Mouse (Mus musculus) liver, embryonic 14.5 days (tissue): ENCODE results near the gene Mrrf. TPM values are rescaled to one million over a fixed set of nuclear protein-coding genes. Genes with fewer than 3 reads are reported as not detected.
"Not testable (repeated sequence)": the region's sequence is repeated elsewhere in the genome, so short reads cannot be mapped to it uniquely, and the experiment has no call there.

Source experiments
- ATAC-seq: fragments of 200-750 bp; cut with Nextera tagmentation; 2 replicates; pipeline ENCODE4 v1.8.0; 2017; ENCODE audit warnings: moderate number of reproducible peaks, mild to moderate bottlenecking, moderate library complexity; ENCODE audit not compliant: insufficient read depth
- DNase-seq, 3 experiments: peaks; one replicate each; pipeline ENCODE4 v3.0.0-alpha.2; 2012 to 2013; ENCODE audit warnings: low read depth in 3 of 3, low spot score in 3 of 3
- H3K27ac ChIP-seq: fragments of 300-500 bp; sonication (generic); 2 replicates; pipeline ENCODE4 v1.5.1; 2014; ENCODE audit warnings: moderate library complexity, mild to moderate bottlenecking, control low read depth, inconsistent platforms
- H3K27me3 ChIP-seq: fragments of 300-500 bp; sonication (generic); 2 replicates; pipeline ENCODE4 v1.6.1; 2014; ENCODE audit warnings: mild to moderate bottlenecking, low read length, moderate library complexity; ENCODE audit not compliant: control insufficient read depth, insufficient read depth
- H3K36me3 ChIP-seq: fragments of 300-500 bp; sonication (generic); replicated peaks from 2 replicates; pipeline ENCODE4 v1.6.1; 2014; ENCODE audit warnings: low read depth; ENCODE audit not compliant: control insufficient read depth, insufficient read depth
- H3K4me1 ChIP-seq, 2 experiments: fragments of 200-500 bp in 1 of 2; fragments of 300-500 bp in 1 of 2; sonication (generic) in 1 of 2; replicated peaks; 2 replicates each; pipeline ENCODE4 v1.6.1; 2012 to 2014; ENCODE audit warnings: antibody characterized with exemption in 1 of 2, inconsistent platforms in 1 of 2, low read length in 1 of 2; ENCODE audit not compliant: control insufficient read depth in 2 of 2, insufficient read depth in 2 of 2
- H3K4me2 ChIP-seq: fragments of 300-500 bp; sonication (generic); 2 replicates; pipeline ENCODE4 v1.6.1; 2014; ENCODE audit warnings: low read depth, mild to moderate bottlenecking, control low read depth, moderate library complexity
- H3K4me3 ChIP-seq, 2 experiments: fragments of 200-500 bp in 1 of 2; fragments of 300-500 bp in 1 of 2; sonication (generic) in 1 of 2; 2 replicates each; pipeline ENCODE4 v1.5.1; 2012 to 2014; ENCODE audit warnings: low read depth in 2 of 2, low read length in 2 of 2, mild to moderate bottlenecking in 2 of 2, control low read depth in 1 of 2, inconsistent platforms in 1 of 2, moderate library complexity in 1 of 2; ENCODE audit not compliant: insufficient read depth in 1 of 2
- H3K9ac ChIP-seq: fragments of 300-500 bp; sonication (generic); replicated peaks from 2 replicates; pipeline ENCODE4 v1.6.1; 2014; ENCODE audit warnings: mild to moderate bottlenecking, control low read depth, moderate library complexity
- H3K9me3 ChIP-seq: fragments of 300-500 bp; sonication (generic); 2 replicates; pipeline ENCODE4 v1.6.1; 2016; ENCODE audit warnings: low read length, mixed read lengths; ENCODE audit not compliant: control insufficient read depth
- CTCF ChIP-seq: IDR thresholded peaks from 2 replicates; pipeline ENCODE4 v1.5.1; 2016; ENCODE audit warnings: antibody characterized with exemption, low read depth, control low read depth
- EP300 ChIP-seq: IDR thresholded peaks from 2 replicates; pipeline ENCODE4 v1.6.1; 2016; ENCODE audit warnings: antibody characterized with exemption, low read depth
- WGBS: fragments of 180-500 bp; shearing (Covaris S2); extraction: QIAGEN DNeasy Blood & Tissue Kit; methylation state at CpG from one replicate; pipeline ENCODE4 v1.1.7; 2014; ENCODE audit not compliant: insufficient replicate concordance; 5-methylcytosine and 5-hydroxymethylcytosine counted together
- polyA plus RNA-seq, 2 experiments: library from polyadenylated mRNA; depleted of rRNA in 1 of 2; stranded (reverse) in 1 of 2; unstranded in 1 of 2; fragments of >200 nt; fragmentation: Nextera tagmentation in 1 of 2; extraction: Ambion mirVana in 1 of 2; gene quantifications; 2 replicates each; pipeline versions ENCODE4 v1.2.1 to v1.2.3; 2012 to 2014

Mrrf gene
- polyA plus RNA-seq, 2 experiments, result 9.1 to 17.8 TPM

- 76% methylated on average over 3 of the region's 3 CpGs for WGBS
- ATAC-seq (no peak), DNase-seq (no peak)
- no peak overlapping the region for H3K9ac ChIP-seq
- H3K36me3 ChIP-seq, result peaks cover 3% of the 10 kb centered on the region
- no peaks in the 10 kb centered on the region for H3K9me3 ChIP-seq
- no peak overlapping the region for H3K4me2 ChIP-seq
- TF ChIP-seq EP300, result no peak
- TF ChIP-seq CTCF, result no peak
- H3K4me1 ChIP-seq, result no peaks in the 10 kb centered on the region
- no peak overlapping the region for H3K27ac ChIP-seq
- H3K27me3 ChIP-seq, result no peaks in the 10 kb centered on the region
- no peak overlapping the region for H3K4me3 ChIP-seq
These were observed 36.4 kb downstream of the Mrrf start for GRCm38 (mm10) chr2:36172574-36172973.

GRCm38 (mm10) chr2:36179487-36179886 lies 43.3 kb downstream of the Mrrf start:
- Histone ChIP-seq H3K36me3 (peaks cover 3% of the 10 kb centered on the region; the same call in 1 of the 2 replicates), H3K4me1 (peaks cover 10 to 14% of the 10 kb centered on the region in 2 experiments), H3K4me2 (no peak overlapping the region), H3K9me3 (no peaks in the 10 kb centered on the region), H3K9ac (no peak overlapping the region), H3K27me3 (no peaks in the 10 kb centered on the region), H3K4me3 (no peak overlapping the region), H3K27ac (no peak overlapping the region)
- WGBS, result 67% methylated on average over 3 of the region's 3 CpGs
- DNase-seq, result no peak
- TF ChIP-seq CTCF, result no peak
- no peak for TF ChIP-seq EP300
- ATAC-seq, result no peak

GRCm38 (mm10) chr2:36181587-36182368 lies 45.6 kb downstream of the Mrrf start:
- 77% methylated on average over 4 of the region's 4 CpGs for WGBS
- not testable (repeated sequence) for DNase-seq, H3K27me3 ChIP-seq, H3K9me3 ChIP-seq, H3K9ac ChIP-seq, H3K27ac ChIP-seq, H3K36me3 ChIP-seq
- H3K4me1 ChIP-seq, result peaks cover 10 to 15% of the 10 kb centered on the region in 2 experiments
- peak; percentile 72; the same call in 1 of the 2 replicates for ATAC-seq
- peak overlapping the region; percentile 19 to 45; a peak in 1 of 4 replicates for H3K4me3 ChIP-seq
- peak overlapping the region; percentile 56 for H3K4me2 ChIP-seq

- H3K4me3 ChIP-seq, result no peak overlapping the region
- no peaks in the 10 kb centered on the region for H3K9me3 ChIP-seq
- ATAC-seq (no peak), DNase-seq (no peak)
- no peaks in the 10 kb centered on the region for H3K27me3 ChIP-seq
- H3K36me3 ChIP-seq, result peaks cover 3% of the 10 kb centered on the region; the same call in 1 of the 2 replicates
- H3K4me1 ChIP-seq, result peaks cover 10 to 15% of the 10 kb centered on the region in 2 experiments
- WGBS, result 74% methylated on average over 2 of the region's 2 CpGs
- H3K4me2 ChIP-seq, result no peak overlapping the region
- TF ChIP-seq CTCF (no peak), EP300 (no peak)
- peak overlapping the region; percentile 20; the same call in 1 of the 2 replicates for H3K27ac ChIP-seq
- no peak overlapping the region for H3K9ac ChIP-seq
These were observed 47.1 kb downstream of the Mrrf start for GRCm38 (mm10) chr2:36183278-36183677.

GRCm38 (mm10) chr2:36184192-36184591 lies 48.0 kb downstream of the Mrrf start:
- no peaks in the 10 kb centered on the region for H3K9me3 ChIP-seq
- no peak overlapping the region for H3K4me3 ChIP-seq
- 87% methylated on average over 2 of the region's 2 CpGs for WGBS
- DNase-seq (no peak), ATAC-seq (no peak)
- H3K9ac ChIP-seq, result no peak overlapping the region
- no peak for TF ChIP-seq EP300
- TF ChIP-seq CTCF, result no peak
- H3K4me2 ChIP-seq, result no peak overlapping the region
- H3K36me3 ChIP-seq, result peaks cover 3% of the 10 kb centered on the region; the same call in 1 of the 2 replicates
- H3K4me1 ChIP-seq, result peaks cover 10 to 15% of the 10 kb centered on the region in 2 experiments
- no peaks in the 10 kb centered on the region for H3K27me3 ChIP-seq
- H3K27ac ChIP-seq, result no peak overlapping the region
